Mouse (Mus musculus): ENCODE data around the gene Ldb2. TPM values are rescaled to one million over a fixed set of nuclear protein-coding genes. Genes with fewer than 3 reads are reported as not detected.

The Ldb2 gene
- polyA plus RNA-seq, 1 experiment from 2014 or later = 10.3 TPM

GRCm38 (mm10) chr5:44784591-44784990 lies 14.9 kb downstream of the Ldb2 start:
- Histone ChIP-seq H3K4me2 (no peak overlapping the region), H3K4me3 (ENCODE audit: low read depth, low read length) (no peak overlapping the region), H3K36me3 (ENCODE audit: control insufficient read depth, insufficient read depth, low read length) (no peaks in the 10 kb centered on the region), H3K27ac (ENCODE audit: low read depth, low read length) (no peak overlapping the region), H3K9me3 (replicated peaks; ENCODE audit: control insufficient read depth, low read length) (no peaks in the 10 kb centered on the region), H3K4me1 (ENCODE audit: control insufficient read depth, insufficient read depth, low read length) (no peaks in the 10 kb centered on the region), H3K27me3 (ENCODE audit: control insufficient read depth, insufficient read depth, low read length) (no peaks in the 10 kb centered on the region), H3K9ac (ENCODE audit: low read depth, low read length) (no peak overlapping the region)
- no peak for ATAC-seq (replicated peaks; ENCODE audit: insufficient number of reproducible peaks, low FRiP score, low TSS enrichment)
- WGBS (ENCODE audit: insufficient replicate concordance) = 73% methylated on average over 3 of the region's 3 CpGs

- Histone ChIP-seq H3K9ac (ENCODE audit: low read depth, low read length) (no peak overlapping the region), H3K4me2 (no peak overlapping the region), H3K9me3 (replicated peaks; ENCODE audit: control insufficient read depth, low read length) (no peaks in the 10 kb centered on the region), H3K4me1 (ENCODE audit: control insufficient read depth, insufficient read depth, low read length) (no peaks in the 10 kb centered on the region), H3K4me3 (ENCODE audit: low read depth, low read length) (no peak overlapping the region), H3K27me3 (ENCODE audit: control insufficient read depth, insufficient read depth, low read length) (no peaks in the 10 kb centered on the region), H3K36me3 (ENCODE audit: control insufficient read depth, insufficient read depth, low read length) (no peaks in the 10 kb centered on the region), H3K27ac (ENCODE audit: low read depth, low read length) (no peak overlapping the region)
- WGBS (ENCODE audit: insufficient replicate concordance) = 61% methylated on average over 4 of the region's 4 CpGs
- ATAC-seq (replicated peaks; ENCODE audit: insufficient number of reproducible peaks, low FRiP score, low TSS enrichment) = no peak
Measured at GRCm38 (mm10) chr5:44779340-44779739, 20.1 kb downstream of the Ldb2 start.

GRCm38 (mm10) chr5:44768472-44768871 lies 31.0 kb downstream of the Ldb2 start:
- 78% methylated on average over 8 of the region's 8 CpGs for WGBS (ENCODE audit: insufficient replicate concordance)

GRCm38 (mm10) chr5:44764911-44765310 lies 34.6 kb downstream of the Ldb2 start:
- Histone ChIP-seq H3K36me3 (ENCODE audit: control insufficient read depth, insufficient read depth, low read length) (no peaks in the 10 kb centered on the region), H3K4me3 (ENCODE audit: low read depth, low read length) (no peak overlapping the region), H3K9ac (ENCODE audit: low read depth, low read length) (no peak overlapping the region), H3K4me2 (no peak overlapping the region), H3K4me1 (ENCODE audit: control insufficient read depth, insufficient read depth, low read length) (no peaks in the 10 kb centered on the region), H3K27me3 (ENCODE audit: control insufficient read depth, insufficient read depth, low read length) (no peaks in the 10 kb centered on the region), H3K27ac (ENCODE audit: low read depth, low read length) (no peak overlapping the region), H3K9me3 (replicated peaks; ENCODE audit: control insufficient read depth, low read length) (no peaks in the 10 kb centered on the region)
- 58% methylated on average over 7 of the region's 7 CpGs for WGBS (ENCODE audit: insufficient replicate concordance)
- ATAC-seq (replicated peaks; ENCODE audit: insufficient number of reproducible peaks, low FRiP score, low TSS enrichment) = no peak; the same call in 1 of the 2 replicates

More at GRCm38 (mm10) chr5:44768472-44768871, 31.0 kb downstream of the Ldb2 start:
- Histone ChIP-seq H3K4me2 (no peak overlapping the region), H3K27ac (ENCODE audit: low read depth, low read length) (no peak overlapping the region), H3K36me3 (ENCODE audit: control insufficient read depth, insufficient read depth, low read length) (no peaks in the 10 kb centered on the region), H3K27me3 (ENCODE audit: control insufficient read depth, insufficient read depth, low read length) (no peaks in the 10 kb centered on the region), H3K9me3 (replicated peaks; ENCODE audit: control insufficient read depth, low read length) (no peaks in the 10 kb centered on the region), H3K9ac (ENCODE audit: low read depth, low read length) (no peak overlapping the region), H3K4me1 (ENCODE audit: control insufficient read depth, insufficient read depth, low read length) (no peaks in the 10 kb centered on the region), H3K4me3 (ENCODE audit: low read depth, low read length) (no peak overlapping the region)
- ATAC-seq (replicated peaks; ENCODE audit: insufficient number of reproducible peaks, low FRiP score, low TSS enrichment) = no peak

GRCm38 (mm10) chr5:44759178-44759577 lies 40.3 kb downstream of the Ldb2 start:
- ATAC-seq (replicated peaks; ENCODE audit: insufficient number of reproducible peaks, low FRiP score, low TSS enrichment) = no peak
- WGBS (ENCODE audit: insufficient replicate concordance) = 53% methylated on average over 4 of the region's 4 CpGs
- H3K27ac ChIP-seq (ENCODE audit: low read depth, low read length) = no peak overlapping the region
- H3K27me3 ChIP-seq (ENCODE audit: control insufficient read depth, insufficient read depth, low read length) = no peaks in the 10 kb centered on the region
- no peak overlapping the region for H3K4me2 ChIP-seq
- H3K9me3 ChIP-seq (replicated peaks; ENCODE audit: control insufficient read depth, low read length) = no peaks in the 10 kb centered on the region
- H3K9ac ChIP-seq (ENCODE audit: low read depth, low read length) = no peak overlapping the region
- no peak overlapping the region for H3K4me3 ChIP-seq (ENCODE audit: low read depth, low read length)
- no peaks in the 10 kb centered on the region for H3K4me1 ChIP-seq (ENCODE audit: control insufficient read depth, insufficient read depth, low read length)
- no peaks in the 10 kb centered on the region for H3K36me3 ChIP-seq (ENCODE audit: control insufficient read depth, insufficient read depth, low read length)

GRCm38 (mm10) chr5:44754156-44754910 lies 45.1 kb downstream of the Ldb2 start:
- Histone ChIP-seq H3K27me3 (ENCODE audit: control insufficient read depth, insufficient read depth, low read length) (no peaks in the 10 kb centered on the region), H3K9me3 (replicated peaks; ENCODE audit: control insufficient read depth, low read length) (no peaks in the 10 kb centered on the region), H3K9ac (ENCODE audit: low read depth, low read length) (no peak overlapping the region), H3K4me2 (no peak overlapping the region), H3K4me3 (ENCODE audit: low read depth, low read length) (no peak overlapping the region), H3K36me3 (ENCODE audit: control insufficient read depth, insufficient read depth, low read length) (no peaks in the 10 kb centered on the region), H3K27ac (ENCODE audit: low read depth, low read length) (no peak overlapping the region), H3K4me1 (ENCODE audit: control insufficient read depth, insufficient read depth, low read length) (no peaks in the 10 kb centered on the region)
- ATAC-seq (replicated peaks; ENCODE audit: insufficient number of reproducible peaks, low FRiP score, low TSS enrichment) = no peak
- WGBS (ENCODE audit: insufficient replicate concordance) = 62% methylated on average over 1 of the region's 1 CpGs

GRCm38 (mm10) chr5:44745706-44746105 lies 53.8 kb downstream of the Ldb2 start:
- Histone ChIP-seq H3K9ac (ENCODE audit: low read depth, low read length) (no peak overlapping the region), H3K4me3 (ENCODE audit: low read depth, low read length) (no peak overlapping the region), H3K9me3 (replicated peaks; ENCODE audit: control insufficient read depth, low read length) (no peaks in the 10 kb centered on the region), H3K27me3 (ENCODE audit: control insufficient read depth, insufficient read depth, low read length) (no peaks in the 10 kb centered on the region), H3K27ac (ENCODE audit: low read depth, low read length) (no peak overlapping the region), H3K36me3 (ENCODE audit: control insufficient read depth, insufficient read depth, low read length) (no peaks in the 10 kb centered on the region), H3K4me1 (ENCODE audit: control insufficient read depth, insufficient read depth, low read length) (no peaks in the 10 kb centered on the region), H3K4me2 (no peak overlapping the region)
- no peak for ATAC-seq (replicated peaks; ENCODE audit: insufficient number of reproducible peaks, low FRiP score, low TSS enrichment)
- 74% methylated on average over 1 of the region's 1 CpGs for WGBS (ENCODE audit: insufficient replicate concordance)

- Histone ChIP-seq H3K4me3 (ENCODE audit: low read depth, low read length) (no peak overlapping the region), H3K27ac (ENCODE audit: low read depth, low read length) (no peak overlapping the region), H3K4me1 (ENCODE audit: control insufficient read depth, insufficient read depth, low read length) (no peaks in the 10 kb centered on the region), H3K27me3 (ENCODE audit: control insufficient read depth, insufficient read depth, low read length) (no peaks in the 10 kb centered on the region), H3K9ac (ENCODE audit: low read depth, low read length) (no peak overlapping the region), H3K36me3 (ENCODE audit: control insufficient read depth, insufficient read depth, low read length) (no peaks in the 10 kb centered on the region), H3K4me2 (no peak overlapping the region), H3K9me3 (replicated peaks; ENCODE audit: control insufficient read depth, low read length) (no peaks in the 10 kb centered on the region)
- ATAC-seq (replicated peaks; ENCODE audit: insufficient number of reproducible peaks, low FRiP score, low TSS enrichment) = no peak
- WGBS (ENCODE audit: insufficient replicate concordance) = 77% methylated on average over 3 of the region's 3 CpGs
Measured at GRCm38 (mm10) chr5:44736366-44736765, 63.1 kb downstream of the Ldb2 start.

GRCm38 (mm10) chr5:44734131-44734723 lies 65.3 kb downstream of the Ldb2 start:
- Histone ChIP-seq H3K27me3 (ENCODE audit: control insufficient read depth, insufficient read depth, low read length) (no peaks in the 10 kb centered on the region), H3K27ac (ENCODE audit: low read depth, low read length) (no peak overlapping the region), H3K9ac (ENCODE audit: low read depth, low read length) (no peak overlapping the region), H3K36me3 (ENCODE audit: control insufficient read depth, insufficient read depth, low read length) (no peaks in the 10 kb centered on the region), H3K4me1 (ENCODE audit: control insufficient read depth, insufficient read depth, low read length) (no peaks in the 10 kb centered on the region), H3K9me3 (replicated peaks; ENCODE audit: control insufficient read depth, low read length) (no peaks in the 10 kb centered on the region), H3K4me2 (no peak overlapping the region), H3K4me3 (ENCODE audit: low read depth, low read length) (no peak overlapping the region)
- 84% methylated on average over 3 of the region's 3 CpGs for WGBS (ENCODE audit: insufficient replicate concordance)
- ATAC-seq (replicated peaks; ENCODE audit: insufficient number of reproducible peaks, low FRiP score, low TSS enrichment) = no peak
